Mouse (Mus musculus) lung, postnatal 0 days (tissue): ENCODE data around the gene Fkbp10.

Experiments used
- CTCF ChIP-seq: IDR thresholded peaks from 2 replicates; pipeline ENCODE4 v1.5.1; 2016; ENCODE audit warnings: antibody characterized with exemption, mild to moderate bottlenecking
- EP300 ChIP-seq: IDR thresholded peaks from 2 replicates; pipeline ENCODE4 v1.6.1; 2016; ENCODE audit warnings: antibody characterized with exemption, mild to moderate bottlenecking, control low read depth

DNA sequence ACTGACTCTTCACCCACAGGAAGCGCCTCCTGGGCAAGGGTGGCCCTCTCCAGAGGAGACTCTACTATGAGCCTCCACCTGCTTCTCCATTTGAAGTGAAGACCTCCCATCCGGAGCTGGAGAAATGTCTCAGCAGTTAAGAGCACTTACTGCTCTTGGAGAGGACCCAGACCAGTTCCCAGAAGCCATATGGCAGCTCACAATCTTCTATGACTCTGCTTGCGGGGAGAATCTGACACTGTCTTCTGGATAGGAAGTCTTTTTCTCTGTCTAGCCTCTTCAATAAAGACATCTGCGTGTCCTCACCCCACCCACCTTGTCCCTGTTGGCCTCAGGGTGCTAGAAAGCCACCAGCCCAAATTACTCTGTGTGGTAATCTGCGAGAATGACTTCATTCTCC lies 22.5 kb upstream of the Fkbp10 start:
- TF ChIP-seq CTCF: no peak
- no peak for TF ChIP-seq EP300
